Mouse (Mus musculus) heart, adult 2 months (tissue): Measurements from ENCODE around the gene Fam83c.

Source experiments
- CTCF ChIP-seq: fragments of 200-600 bp; IDR thresholded peaks from 2 replicates; pipeline ENCODE4 v1.8.1; 2022; ENCODE audit warnings: antibody characterized with exemption, mild to moderate bottlenecking, moderate library complexity
- EP300 ChIP-seq: fragments of 200-500 bp; IDR thresholded peaks from 2 replicates; pipeline ENCODE4 v1.6.1; 2011; ENCODE audit warnings: low read depth, low read length, control low read depth; ENCODE audit not compliant: insufficient read depth
- POLR2A ChIP-seq: fragments of 200-500 bp; IDR thresholded peaks from 2 replicates; pipeline ENCODE4 v1.6.1; 2011; ENCODE audit warnings: mild to moderate bottlenecking, low read depth, low read length, control low read depth; ENCODE audit not compliant: insufficient read depth

- TF ChIP-seq POLR2A (no peak), CTCF (no peak), EP300 (no peak)
These were observed 47.4 kb upstream of the Fam83c start for GRCm38 (mm10) chr2:155882087-155882486.
